Comparison of ENCODE assay signal across 8 mouse cellular contexts in genomic region chr4:155561661-155562442, GRCm38 (mm10). TPM values are rescaled to one million over a fixed set of nuclear protein-coding genes. Genes with fewer than 3 reads are reported as not detected.
DNase-seq lines count a peak whose midpoint lies in the region; ATAC-seq and TF ChIP-seq lines count a peak whose summit lies in the region.

Nadk (plus strand) TSS chr4:155562378.

- no peaks in the 10 kb centered on the region for H3K27me3 ChIP-seq in lung, embryonic 15.5 days

- H3K27ac ChIP-seq in brown adipose tissue, adult 24 weeks (replicated peaks; ENCODE audit: low read depth, low read length), result peak within 1 kb of the TSS; percentile 94
- peak within 1 kb of the TSS; percentile 94 for H3K27ac ChIP-seq in lung, embryonic 15.5 days
- peak within 1 kb of the TSS; percentile 39; the same call in 1 of the 2 replicates for H3K27ac ChIP-seq in olfactory bulb, adult 2 months (ENCODE audit: insufficient read depth, low read depth, low read length)

- H3K4me1 ChIP-seq in brown adipose tissue, adult 24 weeks (ENCODE audit: control insufficient read depth, insufficient read depth, insufficient read length, low read length), result peaks cover 39% of the 10 kb centered on the region
- H3K4me1 ChIP-seq in lung, embryonic 15.5 days, result peaks cover 44% of the 10 kb centered on the region
- H3K4me1 ChIP-seq in olfactory bulb, adult 2 months (ENCODE audit: control insufficient read depth, insufficient read depth, low read length), result peaks cover 15% of the 10 kb centered on the region

- no peak for TF ChIP-seq CTCF in olfactory bulb, adult 2 months (IDR thresholded peaks at IDR 0.05; ENCODE audit: insufficient read depth, low read depth, low read length)

- no peak for DNase-seq in thymus, postnatal 0 days (ENCODE audit: low spot score)
- DNase-seq in thymus, postnatal 36 days, result no peak
- DNase-seq in gastrocnemius, postnatal 25 days, result peak; percentile 43
- no peak for DNase-seq in ovary, postnatal 36 days (ENCODE audit: low spot score)

- no peak for TF ChIP-seq POLR2A in olfactory bulb, adult 2 months (IDR thresholded peaks at IDR 0.05; ENCODE audit: insufficient read depth, low read depth, low read length)

- peak within 1 kb of the TSS; percentile 32 for H3K9ac ChIP-seq in lung, embryonic 15.5 days

- peak within 1 kb of the TSS; percentile 46 for H3K4me3 ChIP-seq in brown adipose tissue, adult 24 weeks (ENCODE audit: insufficient read depth, low read depth, low read length)
- peak within 1 kb of the TSS; percentile 91 for H3K4me3 ChIP-seq in lung, embryonic 15.5 days
- peak within 1 kb of the TSS; percentile 81 for H3K4me3 ChIP-seq in olfactory bulb, adult 2 months (ENCODE audit: insufficient read depth, low read depth, low read length)

- WGBS in lung, embryonic 15.5 days, result 49% methylated on average over 7 of the region's 7 CpGs
- WGBS in olfactory bulb, adult 2 months, result 58% methylated on average over 7 of the region's 7 CpGs

- peaks cover 36% of the 10 kb centered on the region for H3K36me3 ChIP-seq in lung, embryonic 15.5 days

- H3K9me3 ChIP-seq in lung, embryonic 15.5 days, result no peaks in the 10 kb centered on the region

- ATAC-seq in inflammation-experienced regulatory T-cells, adult 6 months, result no peak
- no peak for ATAC-seq in lung, embryonic 15.5 days (ENCODE audit: borderline replicate concordance, extremely low read depth, low FRiP score, low TSS enrichment)

- peak within 1 kb of the TSS; percentile 89 for H3K4me2 ChIP-seq in lung, embryonic 15.5 days

RNA-seq across cellular contexts. Expression of gene Nadk, which starts in this region (rescaled TPM):
- polyA plus RNA-seq in thymus, postnatal 0 days (2015; fragmentation: Nextera tagmentation; extraction: Ambion mirVana), result 85.1 and 92.5 TPM in 2 replicates
- polyA plus RNA-seq in brown adipose tissue, adult 24 weeks (2012; ENCODE audit: insufficient read depth, insufficient read length, missing spikeins), result 147 and 155 TPM in 2 replicates
- total RNA-seq in gastrocnemius, postnatal 25 days (2021), result 10 to 100 TPM; 17.3 to 19.2 TPM
- 10 to 100 TPM; 50.9 to 55.9 (median 53.2) TPM for polyA plus RNA-seq in inflammation-experienced regulatory T-cells, adult 6 months (2017; shearing (Covaris generic))
- 76.3 and 77.6 TPM in 2 replicates for polyA plus RNA-seq in lung, embryonic 15.5 days (2015; fragmentation: Nextera tagmentation; extraction: Ambion mirVana)
- polyA plus RNA-seq in olfactory bulb, adult 2 months (2012; ENCODE audit: insufficient read depth, insufficient read length, low replicate concordance, missing spikeins), result not detected in 2 replicates

Comparison
In these comparisons a context has a peak if more than half of its experiments do, and no peak if none do; other contexts are left out.
1. H3K27ac ChIP-seq: peak in every context shown above with its lines; median percentile 94 in brown adipose tissue, adult 24 weeks; 94 in lung, embryonic 15.5 days; 39 in olfactory bulb, adult 2 months.